Mouse (Mus musculus): ENCODE measurements around the gene Itgb4.

DNA sequence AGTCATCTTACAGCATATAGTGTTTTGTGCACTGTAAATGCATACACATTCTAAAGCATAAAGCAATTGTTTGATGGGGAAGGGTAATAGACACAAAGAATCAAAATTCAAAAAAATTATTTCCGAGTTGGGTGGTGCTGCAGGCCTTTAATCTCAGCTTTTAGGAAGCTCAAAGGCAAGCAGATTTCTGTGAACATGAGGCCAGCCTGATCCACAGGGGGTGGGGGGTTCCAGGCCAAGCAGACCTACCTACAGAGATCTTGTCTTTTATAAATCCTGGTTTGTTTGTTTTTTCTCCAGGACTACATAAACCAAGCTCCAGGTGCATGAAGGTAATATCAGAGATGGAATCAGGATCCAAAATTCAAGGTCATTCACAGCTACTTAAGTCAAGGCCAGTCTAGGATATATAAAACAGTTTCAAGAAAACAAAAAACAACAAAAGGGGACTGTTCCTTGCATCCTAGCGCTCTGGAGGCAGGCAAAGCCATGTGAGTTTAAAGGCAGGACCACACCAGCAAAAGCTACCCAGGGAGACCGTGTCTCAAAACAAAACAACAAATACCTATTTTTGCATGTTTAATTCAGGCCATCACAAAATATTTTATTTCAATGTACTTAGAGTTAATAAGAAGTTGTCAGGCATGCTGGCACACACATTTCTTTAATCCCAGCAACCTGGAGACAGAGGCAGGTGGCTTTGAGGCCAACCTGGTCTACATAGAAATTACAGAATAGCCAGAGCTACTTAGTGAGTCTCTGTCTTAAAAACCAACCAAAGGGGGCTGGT is 50.7 kb downstream of the Itgb4 start:
- TF ChIP-seq CTCF (IDR thresholded peaks at IDR 0.05; ENCODE audit: extremely low read depth, insufficient read depth, low read length) (no peak), POLR2A (IDR thresholded peaks at IDR 0.05; ENCODE audit: extremely low read depth, insufficient read depth, low read length) (no peak)

Measured in cortical plate, adult 2 months (tissue).